Mouse (Mus musculus): Measurements from ENCODE around the gene Apold1. TPM values are rescaled to one million over a fixed set of nuclear protein-coding genes. Genes with fewer than 3 reads are reported as not detected.

The Apold1 gene
- polyA plus RNA-seq, 1 experiment from 2014 or later = 3.8 TPM

Other genes with a start within 250 kb of the Apold1 start
- 14.3 and 18.0 TPM in 2 replicates for gene Dusp16, start 189.1 kb upstream of the Apold1 start, polyA plus RNA-seq (2015; fragmentation: Nextera tagmentation; extraction: Ambion mirVana)
- gene Crebl2, start 151.6 kb upstream of the Apold1 start, polyA plus RNA-seq (2015; fragmentation: Nextera tagmentation; extraction: Ambion mirVana) = 3.2 and 3.9 TPM in 2 replicates
- gene Gpr19, start 83.1 kb upstream of the Apold1 start, polyA plus RNA-seq (2015; fragmentation: Nextera tagmentation; extraction: Ambion mirVana) = 9.1 TPM in 2 replicates
- 18.9 and 24.4 TPM in 2 replicates for gene Cdkn1b, start 61.3 kb upstream of the Apold1 start, polyA plus RNA-seq (2015; fragmentation: Nextera tagmentation; extraction: Ambion mirVana)
- 124 and 125 TPM in 2 replicates for gene Ddx47, start 29.9 kb downstream of the Apold1 start, polyA plus RNA-seq (2015; fragmentation: Nextera tagmentation; extraction: Ambion mirVana)
- gene Gprc5a, start 83.9 kb downstream of the Apold1 start, polyA plus RNA-seq (2015; fragmentation: Nextera tagmentation; extraction: Ambion mirVana) = 1.8 TPM in 2 replicates
- gene Gprc5d, start 136.6 kb downstream of the Apold1 start, polyA plus RNA-seq (2015; fragmentation: Nextera tagmentation; extraction: Ambion mirVana) = not detected in 2 replicates
- gene Fam234b, start 216.3 kb downstream of the Apold1 start, polyA plus RNA-seq (2015; fragmentation: Nextera tagmentation; extraction: Ambion mirVana) = 23.4 and 27.5 TPM in 2 replicates
- 7.5 TPM in 2 replicates for gene Hebp1, start 216.3 kb downstream of the Apold1 start, polyA plus RNA-seq (2015; fragmentation: Nextera tagmentation; extraction: Ambion mirVana)

All from embryonic facial prominence, embryonic 13.5 days (tissue).